Mouse (Mus musculus) left cerebral cortex, postnatal 36 days (tissue): ENCODE results near the gene 3110082I17Rik. TPM values are rescaled to one million over a fixed set of nuclear protein-coding genes. Genes with fewer than 3 reads are reported as not detected.

Experiments used
- DNase-seq, 2 experiments: peaks; one replicate each; pipeline ENCODE4 v3.0.0; 2021 to 2022; ENCODE audit warnings: low spot score in 2 of 2, mixed read lengths in 1 of 2
- intact Hi-C: fragments of 180-260 bp; cut with DNase I; formaldehyde crosslinking; loops from one replicate; pipeline ENCODE4 v1.15.1; 2025
- total RNA-seq, 2 experiments: library from RNA; stranded (reverse); gene quantifications; 2 replicates each; pipeline ENCODE4 v1.2.3; 2021

3110082I17Rik gene
- 10 to 100 TPM; 15.3 to 17.0 TPM for total RNA-seq

GRCm38 (mm10) chr5:139460384-139461067 is at the start of gene 3110082I17Rik:
3110082I17Rik (minus strand) TSS chr5:139460527.
- peak; percentile 99 for DNase-seq
- intact Hi-C loops, result loop anchor here (5.0 kb wide), 1 partner anchor 43 kb away; no protein-coding TSS in a partner anchor

- no peak for DNase-seq
- intact Hi-C loops, result no loop called here
Measured at GRCm38 (mm10) chr5:139506207-139506606, 45.9 kb upstream of the 3110082I17Rik start.

GRCm38 (mm10) chr5:139505073-139505606 is 44.8 kb upstream of the 3110082I17Rik start:
- intact Hi-C loops, result no loop called here
- peak; percentile 62 to 72 for DNase-seq

GRCm38 (mm10) chr5:139502281-139502680 is 42.0 kb upstream of the 3110082I17Rik start:
- intact Hi-C loops, result no loop called here
- DNase-seq, result peak; percentile 25 to 27

GRCm38 (mm10) chr5:139498791-139499190 is 38.5 kb upstream of the 3110082I17Rik start:
- DNase-seq, result no peak

GRCm38 (mm10) chr5:139496939-139497338 is 36.6 kb upstream of the 3110082I17Rik start:
- DNase-seq, result no peak
- intact Hi-C loops, result no loop called here

More at GRCm38 (mm10) chr5:139498791-139499190, 38.5 kb upstream of the 3110082I17Rik start:
- intact Hi-C loops, result no loop called here

GRCm38 (mm10) chr5:139495019-139495669 is 34.8 kb upstream of the 3110082I17Rik start:
- peak; percentile 14 to 23 for DNase-seq
- intact Hi-C loops, result no loop called here

- no peak for DNase-seq
- intact Hi-C loops, result no loop called here
Measured at GRCm38 (mm10) chr5:139493690-139494089, 33.4 kb upstream of the 3110082I17Rik start.

- intact Hi-C loops, result no loop called here
Measured at GRCm38 (mm10) chr5:139491348-139491747, 31.0 kb upstream of the 3110082I17Rik start.

GRCm38 (mm10) chr5:139490131-139490530 is 29.8 kb upstream of the 3110082I17Rik start:
- intact Hi-C loops, result no loop called here
- no peak for DNase-seq

More at GRCm38 (mm10) chr5:139491348-139491747, 31.0 kb upstream of the 3110082I17Rik start:
- DNase-seq, result no peak

GRCm38 (mm10) chr5:139484185-139484814 is 24.0 kb upstream of the 3110082I17Rik start, which contains the start of gene Zfand2a:
Zfand2a (minus strand) TSS chr5:139484549.
- intact Hi-C loops, result no loop called here
- peak; percentile 99 to 100 for DNase-seq

GRCm38 (mm10) chr5:139483171-139483848 is 23.0 kb upstream of the 3110082I17Rik start:
- intact Hi-C loops, result no loop called here

GRCm38 (mm10) chr5:139480406-139480805 is 20.1 kb upstream of the 3110082I17Rik start:
- intact Hi-C loops, result no loop called here
- DNase-seq, result no peak

More at GRCm38 (mm10) chr5:139483171-139483848, 23.0 kb upstream of the 3110082I17Rik start:
- DNase-seq, result no peak

GRCm38 (mm10) chr5:139479088-139479487 is 18.8 kb upstream of the 3110082I17Rik start:
- no peak for DNase-seq
- intact Hi-C loops, result no loop called here

- intact Hi-C loops, result no loop called here
- peak; percentile 28 to 32 for DNase-seq
Measured at GRCm38 (mm10) chr5:139474741-139475140, 14.4 kb upstream of the 3110082I17Rik start.

GRCm38 (mm10) chr5:139467998-139468397 is 7.7 kb upstream of the 3110082I17Rik start:
- DNase-seq, result no peak

GRCm38 (mm10) chr5:139466801-139467200 is 6.5 kb upstream of the 3110082I17Rik start:
- intact Hi-C loops, result no loop called here

More at GRCm38 (mm10) chr5:139467998-139468397, 7.7 kb upstream of the 3110082I17Rik start:
- intact Hi-C loops, result loop anchor here (2.0 kb wide), 1 partner anchor 103 kb away; no protein-coding TSS in a partner anchor

GRCm38 (mm10) chr5:139466373-139466772 is 6.0 kb upstream of the 3110082I17Rik start:
- intact Hi-C loops, result no loop called here
- no peak for DNase-seq

More at GRCm38 (mm10) chr5:139466801-139467200, 6.5 kb upstream of the 3110082I17Rik start:
- DNase-seq, result no peak

- DNase-seq, result no peak
- intact Hi-C loops, result loop anchor here (5.0 kb wide), 1 partner anchor 48 kb away; no protein-coding TSS in a partner anchor
Measured at GRCm38 (mm10) chr5:139464874-139465273, 4.5 kb upstream of the 3110082I17Rik start.
